Mouse (Mus musculus) adrenal gland, postnatal 14 days (tissue): ENCODE measurements at regions not wholly inside any gene's neighbourhood (a gene's known extent, or its start where the extent isn't known, plus 50 kb on each side); places are given as distances from the start of the nearest gene placed in this dataset.

Experiments
- DNase-seq: peaks from one replicate; pipeline ENCODE4 v3.0.0; 2021; ENCODE audit warnings: mixed read lengths

- no peak for DNase-seq
Observed at GRCm38 (mm10) chr4:75730798-75731400, 452.8 kb upstream of the Dmac1 start.

GRCm38 (mm10) chr4:75714652-75715051 lies 436.5 kb upstream of the Dmac1 start:
- DNase-seq: no peak

GRCm38 (mm10) chr4:75713960-75714359 lies 435.9 kb upstream of the Dmac1 start:
- peak; percentile 6 for DNase-seq

- DNase-seq: no peak
Observed at GRCm38 (mm10) chr4:75700780-75701378, 422.8 kb upstream of the Dmac1 start.

- DNase-seq: no peak
Observed at GRCm38 (mm10) chr4:75676590-75677174, 398.6 kb upstream of the Dmac1 start.

- no peak for DNase-seq
Observed at GRCm38 (mm10) chr4:75641046-75641445, 362.9 kb upstream of the Dmac1 start.

- DNase-seq: no peak
Observed at GRCm38 (mm10) chr4:75636627-75637026, 358.5 kb upstream of the Dmac1 start.

- DNase-seq: no peak
Observed at GRCm38 (mm10) chr4:75589901-75590300, 311.8 kb upstream of the Dmac1 start.

- no peak for DNase-seq
Observed at GRCm38 (mm10) chr4:75588095-75588875, 310.2 kb upstream of the Dmac1 start.

GRCm38 (mm10) chr4:75579865-75580264 lies 301.8 kb upstream of the Dmac1 start:
- DNase-seq: no peak

GRCm38 (mm10) chr4:75572603-75573002 lies 294.5 kb upstream of the Dmac1 start:
- no peak for DNase-seq

GRCm38 (mm10) chr4:75567630-75568029 lies 289.5 kb upstream of the Dmac1 start:
- DNase-seq: no peak

GRCm38 (mm10) chr4:75562480-75562879 lies 284.4 kb upstream of the Dmac1 start:
- DNase-seq: no peak

- no peak for DNase-seq
Observed at GRCm38 (mm10) chr4:75561792-75562191, 283.7 kb upstream of the Dmac1 start.

- DNase-seq: no peak
Observed at GRCm38 (mm10) chr4:75537787-75538186, 259.7 kb upstream of the Dmac1 start.

GRCm38 (mm10) chr4:75535067-75535466 lies 257.0 kb upstream of the Dmac1 start:
- DNase-seq: no peak

- DNase-seq: no peak
Observed at GRCm38 (mm10) chr4:75529607-75530006, 251.5 kb upstream of the Dmac1 start.

GRCm38 (mm10) chr4:75517459-75518158 lies 239.5 kb upstream of the Dmac1 start:
- no peak for DNase-seq
